Mouse (Mus musculus) T-helper 2 cell (primary cell): ENCODE measurements around the gene Fpgs.

Source experiments
- in situ Hi-C: fragments of 300-600 bp; cut with MboI, MseI; formaldehyde crosslinking; loops from one replicate; pipeline ENCODE4 v1.15.1; 2025; ENCODE audit warnings: high pct_unique_total_duplicates

Fpgs gene

DNA sequence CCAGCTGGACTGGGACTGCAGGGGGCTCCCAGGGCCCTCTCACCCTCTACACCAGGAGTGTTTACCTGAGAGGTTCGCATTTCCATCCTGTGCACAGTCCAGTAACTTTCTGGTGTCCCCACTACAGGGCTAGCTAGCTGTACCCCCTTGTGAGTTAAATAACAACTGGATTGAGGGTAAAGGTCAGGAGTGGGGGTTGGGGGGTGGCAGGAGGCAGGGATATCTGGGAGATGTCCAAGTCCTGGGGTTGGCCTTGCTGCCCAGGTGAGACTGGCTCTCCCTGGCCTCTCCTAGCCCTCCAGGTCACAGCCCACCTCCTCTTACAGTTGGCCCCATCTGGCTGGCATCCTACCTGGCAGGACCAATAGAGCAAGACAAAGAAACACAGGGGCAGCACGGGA, at the start of gene Fpgs:
Gene Fpgs (minus strand): TSS at position 125 of the 401 bp plus-strand sequence.
- in situ Hi-C loops = loop anchor here (10.0 kb wide), 1 partner anchor 1921 kb away; no protein-coding TSS in a partner anchor

DNA sequence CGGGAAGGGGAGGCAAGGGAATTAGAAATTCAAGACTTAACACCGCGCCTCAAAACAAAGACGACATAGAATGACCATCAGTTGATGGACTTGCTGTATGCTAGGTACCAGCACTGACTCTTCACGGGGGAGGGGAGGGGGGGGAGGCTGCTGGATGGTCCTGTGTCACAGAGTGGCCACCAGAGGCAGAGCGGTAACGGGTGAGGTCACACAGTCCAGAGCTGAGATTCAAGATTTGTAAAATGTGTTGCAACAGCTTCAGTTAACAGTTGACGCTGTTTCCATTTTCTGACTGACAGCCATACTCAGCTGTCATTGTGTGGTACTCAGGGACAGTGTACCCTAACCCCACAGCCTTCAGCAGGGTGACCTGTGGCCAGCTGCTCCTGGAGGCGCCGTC, 48.2 kb upstream of the Fpgs start:
- in situ Hi-C loops = no loop called here

DNA sequence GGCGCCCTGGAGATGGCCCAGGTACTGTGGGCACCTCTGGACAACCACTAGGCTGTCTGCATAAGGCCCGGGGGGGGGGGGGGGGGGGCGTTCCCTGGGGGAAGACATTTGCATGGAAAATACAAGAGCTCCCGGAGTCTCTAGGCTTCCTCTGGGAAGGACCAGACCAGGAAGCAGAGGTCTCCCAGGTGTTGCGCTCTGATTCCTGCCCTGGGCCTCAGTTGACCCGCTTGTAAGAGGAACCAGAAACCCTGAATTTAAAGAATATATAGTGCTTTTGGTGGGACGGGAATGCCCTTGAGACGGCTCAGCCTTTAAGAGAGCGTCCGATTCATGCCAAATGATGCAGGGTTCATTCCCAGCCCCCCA, 47.7 kb upstream of the Fpgs start:
- in situ Hi-C loops = no loop called here

DNA sequence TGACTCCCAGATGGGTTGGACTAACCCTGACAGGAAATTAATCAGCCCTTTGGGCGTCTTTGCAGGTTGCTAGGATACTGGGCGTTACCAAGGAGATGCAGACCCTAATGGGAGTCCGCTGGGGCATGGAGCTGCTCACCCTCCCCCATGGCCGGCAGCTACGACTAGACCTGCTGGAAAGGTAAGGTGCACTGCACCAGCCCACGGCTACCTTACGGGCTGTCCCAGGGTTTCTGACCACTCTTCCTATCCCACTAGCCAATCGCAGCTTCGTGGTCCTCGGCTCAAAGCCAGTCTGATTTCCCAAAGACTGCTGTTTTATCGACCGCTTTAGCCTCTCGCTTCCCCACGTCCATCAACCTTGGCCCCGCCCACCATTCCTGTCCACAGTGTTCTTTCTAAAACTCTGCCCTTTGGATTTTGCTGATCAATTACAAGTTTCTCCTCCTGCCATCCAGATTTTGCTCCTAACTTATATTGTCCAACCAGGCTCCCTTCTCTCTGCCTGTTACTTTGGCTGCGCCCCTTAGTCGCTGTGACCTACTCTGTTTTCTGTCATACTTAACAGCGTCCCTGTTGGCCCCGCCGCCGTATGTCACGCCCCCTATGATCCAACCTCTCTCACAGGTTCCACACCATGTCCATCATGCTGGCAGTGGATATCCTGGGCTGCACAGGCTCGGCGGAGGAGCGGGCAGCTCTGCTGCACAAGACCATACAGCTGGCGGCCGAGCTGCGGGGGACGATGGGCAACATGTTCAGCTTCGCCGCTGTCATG, 47.1 kb upstream of the Fpgs start:
- in situ Hi-C loops = no loop called here

DNA sequence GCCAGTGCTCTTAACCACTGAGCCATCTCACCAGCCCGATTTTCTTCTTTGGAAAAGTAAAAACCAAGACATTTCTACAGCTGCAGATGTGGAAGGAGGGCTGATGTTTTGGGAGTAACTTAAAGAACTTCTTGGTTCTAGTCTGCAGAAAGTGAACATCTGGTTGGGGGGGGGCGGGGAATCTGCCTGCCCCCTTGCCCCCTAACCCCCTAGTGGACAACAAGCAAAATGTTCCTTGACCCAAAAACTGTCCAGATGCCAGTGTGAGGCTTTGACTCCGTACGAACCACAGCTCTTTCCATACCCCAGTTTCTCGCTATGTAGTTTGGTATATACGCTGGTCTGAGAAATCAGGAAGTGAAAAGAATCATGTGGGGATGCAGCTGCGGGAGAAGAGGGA, 46.3 kb upstream of the Fpgs start:
- in situ Hi-C loops = no loop called here

DNA sequence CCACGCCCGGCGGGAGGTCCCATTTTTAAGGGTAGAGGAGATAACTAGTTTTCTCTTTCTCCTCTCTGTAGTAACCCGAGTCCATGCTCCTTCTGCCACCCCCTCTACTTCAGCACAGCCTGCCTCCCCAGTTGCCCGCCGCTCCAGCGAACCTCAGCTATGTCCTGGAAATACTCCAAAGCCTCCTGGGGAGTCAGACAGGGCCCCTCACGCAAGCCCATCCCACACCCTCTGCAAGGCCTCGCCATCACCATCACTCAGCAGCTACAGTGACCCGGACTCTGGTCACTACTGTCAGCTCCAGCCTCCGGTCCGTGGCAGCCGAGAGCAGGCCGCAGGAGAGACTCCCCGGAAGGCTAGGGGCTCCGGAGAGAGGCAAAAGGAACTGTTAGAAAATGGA, 45.1 kb upstream of the Fpgs start:
- in situ Hi-C loops = no loop called here

DNA sequence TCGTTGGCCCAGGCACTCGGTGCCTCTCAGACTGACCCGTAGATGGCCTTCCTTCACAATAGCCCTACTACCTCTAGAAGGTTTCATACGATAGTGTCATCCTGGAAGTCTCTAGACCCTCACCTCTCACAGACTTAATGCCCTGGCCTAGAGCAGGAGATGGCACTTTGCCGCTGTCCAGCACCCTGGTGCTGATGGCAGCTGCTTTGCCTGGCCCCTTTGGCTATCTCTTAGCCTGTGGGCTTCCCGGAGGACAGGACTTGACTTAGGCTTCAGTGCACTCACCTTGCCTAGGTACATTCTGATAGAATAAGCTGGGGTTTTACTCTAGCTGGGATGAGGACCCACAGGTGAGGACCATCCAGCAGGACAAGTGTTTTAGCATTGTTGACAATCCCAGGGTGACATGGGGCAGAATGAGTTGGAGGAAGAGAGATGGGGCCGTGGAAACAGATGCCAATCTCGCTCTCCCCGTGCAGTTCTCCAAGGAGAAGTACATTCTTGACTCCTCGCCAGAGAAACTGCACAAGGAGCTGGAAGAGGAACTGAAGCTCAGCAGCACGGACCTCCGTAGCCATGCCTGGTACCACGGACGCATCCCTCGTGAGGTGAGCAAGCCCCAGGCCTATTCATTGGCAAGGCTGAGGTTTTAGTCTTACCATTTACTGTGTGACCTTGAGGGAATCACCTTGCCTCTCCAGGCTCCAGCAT, 40.5 kb upstream of the Fpgs start:
- in situ Hi-C loops = no loop called here

DNA sequence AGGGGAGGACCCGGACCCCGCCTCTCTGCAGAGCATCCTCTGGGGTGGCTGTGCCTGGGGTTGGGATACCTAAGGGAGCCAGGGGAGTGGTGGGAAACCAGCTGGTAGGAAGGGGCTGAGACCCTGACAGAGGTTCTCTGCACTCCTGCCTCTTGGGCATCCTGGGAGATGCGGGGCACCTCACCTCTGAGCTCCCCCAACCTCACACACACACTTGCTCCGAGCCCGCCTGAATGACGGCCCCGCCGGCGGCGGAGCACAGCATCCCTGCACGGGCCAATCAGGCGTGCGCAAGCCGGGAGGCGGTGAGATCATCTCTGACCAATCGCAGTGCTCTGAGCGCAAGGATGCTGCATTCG, 38.2 kb upstream of the Fpgs start:
- in situ Hi-C loops = no loop called here

DNA sequence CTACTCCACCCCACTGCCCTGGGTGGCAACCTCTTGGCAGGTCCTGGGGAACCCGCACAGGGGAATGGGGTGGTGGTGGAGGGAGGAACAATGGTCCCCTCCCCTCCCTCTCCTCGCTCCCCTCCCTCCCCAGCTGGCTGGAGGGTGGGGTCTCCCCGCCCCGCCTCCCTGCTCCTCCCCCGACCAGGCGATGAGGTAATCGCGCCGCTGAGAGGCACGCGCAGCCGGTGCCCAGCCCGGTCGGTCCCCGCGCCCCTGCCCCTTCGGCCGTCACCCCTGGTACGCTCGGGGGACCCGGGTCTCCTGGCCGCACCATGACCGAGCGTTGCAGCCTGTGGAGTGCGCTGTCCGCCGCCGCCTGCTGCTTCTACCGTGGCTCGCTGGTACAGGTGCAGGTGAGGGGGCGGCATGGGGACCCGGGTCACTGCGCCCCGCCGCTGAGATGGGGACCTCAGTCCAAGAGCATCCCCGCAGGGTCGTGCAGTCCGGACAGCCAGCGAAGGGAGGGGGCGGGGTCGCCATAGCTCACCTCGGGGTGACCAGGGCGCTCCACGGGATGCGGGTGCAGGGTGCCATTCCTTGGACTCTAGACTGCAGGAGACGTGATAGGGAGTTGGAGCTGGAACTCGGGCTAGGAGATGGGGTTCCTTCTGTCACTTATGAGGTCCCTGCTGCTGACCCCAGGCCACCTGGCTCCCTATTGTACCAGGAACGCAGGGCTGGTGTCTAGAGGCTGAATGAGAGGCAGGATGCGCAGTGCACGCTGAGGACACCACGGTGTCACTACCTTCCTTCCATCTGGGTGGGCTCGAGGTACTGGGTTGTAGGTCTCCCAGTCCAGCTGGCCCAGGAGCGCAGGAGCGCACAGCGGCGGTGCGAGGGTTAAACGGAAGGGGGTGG, 37.6 kb upstream of the Fpgs start:
- in situ Hi-C loops = no loop called here

DNA sequence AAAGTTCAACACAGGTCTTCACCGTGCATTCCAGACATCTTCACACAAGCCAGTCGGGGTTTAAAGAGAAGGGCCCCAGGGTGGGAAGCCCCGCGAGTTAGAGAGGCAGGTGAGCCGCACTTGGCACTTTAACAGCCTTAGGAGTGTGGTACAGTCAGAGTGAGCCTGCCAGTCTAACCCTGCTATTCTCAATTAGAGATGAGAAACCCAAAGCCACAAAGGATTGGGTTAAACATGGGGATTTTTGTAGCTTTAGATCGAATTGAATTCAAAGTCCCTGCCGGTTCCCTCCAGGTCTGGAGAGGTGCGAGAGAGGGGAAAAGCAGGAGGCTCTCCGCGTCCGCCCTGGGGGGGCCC, 36.9 kb upstream of the Fpgs start, which contains the start of gene 6330409D20Rik:
Gene 6330409D20Rik (minus strand): TSS at position 101 of the 357 bp plus-strand sequence.
- in situ Hi-C loops = no loop called here

DNA sequence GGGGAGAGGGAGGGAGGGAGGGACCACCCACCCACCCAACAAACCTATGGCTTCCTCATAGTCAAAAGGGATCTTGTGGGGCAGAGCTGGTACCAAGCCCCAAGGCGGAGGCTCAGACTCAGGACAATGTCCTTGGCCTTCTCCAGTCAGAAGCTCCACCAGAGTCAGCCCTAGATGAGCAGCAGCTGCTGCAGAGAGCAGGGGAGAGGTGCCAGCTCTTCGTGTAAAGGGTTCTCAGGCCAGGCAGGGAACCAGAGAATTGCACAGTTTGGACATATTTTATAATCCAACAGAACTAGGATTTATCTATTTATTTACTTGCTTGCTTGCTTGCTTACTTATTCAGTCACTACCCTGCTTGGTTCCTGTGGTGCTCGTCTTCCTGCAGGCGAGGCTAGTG, 35.4 kb upstream of the Fpgs start:
- in situ Hi-C loops = no loop called here

DNA sequence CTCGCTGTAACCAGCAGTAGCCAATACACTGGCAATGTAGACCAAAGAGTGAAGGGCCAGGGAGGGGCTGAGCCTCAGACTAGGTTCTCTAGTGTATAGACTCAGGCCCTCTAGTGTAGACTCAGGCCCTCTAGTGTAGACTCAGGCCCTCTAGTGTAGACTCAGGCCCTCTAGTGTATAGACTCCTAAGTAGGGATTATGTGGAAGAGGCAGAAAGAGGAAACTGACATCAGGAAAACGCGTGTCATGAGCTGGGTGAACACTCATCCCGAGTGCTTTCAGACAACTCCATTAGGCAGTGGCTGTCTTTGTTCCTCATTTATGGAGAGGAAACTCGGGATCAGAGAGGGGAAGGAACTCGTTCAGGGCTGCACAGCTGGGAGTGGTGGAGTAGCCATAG, 33.1 kb upstream of the Fpgs start:
- in situ Hi-C loops = no loop called here

DNA sequence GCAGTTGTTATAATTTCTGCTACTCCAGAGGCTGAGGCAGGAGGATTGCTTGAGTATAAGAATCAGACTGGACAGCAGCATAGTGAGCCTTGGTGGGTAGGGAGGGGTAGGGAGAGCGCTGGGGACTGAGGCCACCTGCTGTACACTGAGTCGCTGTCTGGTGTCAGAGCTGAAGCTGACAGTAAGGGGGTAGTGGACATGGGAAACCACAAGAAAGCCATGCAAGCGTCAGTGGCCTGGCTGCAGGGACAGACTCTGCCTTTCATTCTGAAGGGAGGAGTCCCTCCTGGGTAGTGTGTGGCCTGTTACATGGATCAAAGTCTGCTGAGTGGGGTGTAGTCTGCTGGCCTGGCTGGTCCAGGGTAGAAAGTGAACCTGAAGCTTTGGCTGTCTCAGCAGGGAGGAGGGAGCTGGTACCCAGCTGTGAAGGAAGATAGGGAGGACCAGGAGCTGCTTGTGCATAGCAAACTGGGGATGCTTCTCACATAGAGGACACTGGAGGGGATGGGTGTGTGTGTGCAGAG, 32.4 kb upstream of the Fpgs start:
- in situ Hi-C loops = no loop called here

DNA sequence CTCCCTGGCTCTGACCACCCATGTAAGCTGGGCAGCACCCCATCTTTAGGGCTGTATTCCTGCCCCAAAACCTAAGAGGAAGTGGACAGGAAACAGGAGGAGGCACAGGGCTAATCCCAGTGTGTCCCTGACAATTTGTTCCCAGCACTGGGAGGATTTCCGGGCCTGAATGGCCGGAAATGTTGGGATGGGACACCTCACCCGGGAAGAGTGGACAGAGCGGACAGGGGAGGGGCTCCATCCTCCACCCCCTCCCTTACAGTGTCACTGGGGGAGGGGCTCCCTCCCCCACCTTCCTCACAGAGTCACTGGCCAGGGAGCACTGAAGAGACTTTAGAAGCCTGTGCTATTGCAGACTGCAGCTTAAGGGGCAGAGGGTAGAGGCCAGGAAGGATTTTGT, 31.0 kb upstream of the Fpgs start:
- in situ Hi-C loops = no loop called here

DNA sequence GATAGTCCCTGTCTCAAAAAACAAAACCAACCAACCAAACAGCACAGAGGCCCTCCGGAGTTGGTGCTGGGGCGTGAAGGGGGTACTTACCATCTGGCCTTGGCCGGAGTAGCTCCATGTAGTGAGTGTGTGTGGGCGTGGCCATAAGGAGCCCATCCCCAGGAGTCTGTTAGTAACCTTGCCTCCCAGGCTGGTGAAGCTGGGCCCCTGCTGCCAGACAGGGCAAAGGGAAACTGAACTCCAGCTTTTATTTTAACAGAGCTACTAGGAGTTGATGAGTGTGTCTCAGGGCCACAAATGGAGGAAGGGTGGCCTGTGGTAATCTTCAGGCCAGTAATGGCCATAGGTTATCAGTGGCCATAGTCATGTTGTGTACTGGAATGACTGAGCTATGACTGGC, 30.5 kb upstream of the Fpgs start:
- in situ Hi-C loops = no loop called here

DNA sequence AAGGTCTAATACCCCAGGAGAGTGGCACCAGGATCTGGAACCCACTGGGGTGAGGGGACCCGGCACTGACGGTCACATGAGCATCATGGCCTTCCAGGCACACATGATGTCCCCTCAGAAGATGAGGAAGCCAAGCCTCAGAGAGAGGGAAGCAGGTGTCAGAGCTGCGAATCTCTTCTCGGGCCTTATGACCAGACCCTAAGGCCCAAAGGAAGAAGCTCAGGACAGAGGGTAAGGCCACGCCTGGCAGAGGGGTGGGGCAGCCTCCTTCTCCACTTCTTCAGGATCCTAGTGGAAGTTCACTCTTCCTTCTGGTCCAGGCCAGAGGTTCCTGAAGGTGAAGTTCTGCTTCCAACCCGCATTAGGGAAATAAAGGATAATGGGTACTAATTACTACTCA, 28.8 kb upstream of the Fpgs start:
- in situ Hi-C loops = no loop called here

DNA sequence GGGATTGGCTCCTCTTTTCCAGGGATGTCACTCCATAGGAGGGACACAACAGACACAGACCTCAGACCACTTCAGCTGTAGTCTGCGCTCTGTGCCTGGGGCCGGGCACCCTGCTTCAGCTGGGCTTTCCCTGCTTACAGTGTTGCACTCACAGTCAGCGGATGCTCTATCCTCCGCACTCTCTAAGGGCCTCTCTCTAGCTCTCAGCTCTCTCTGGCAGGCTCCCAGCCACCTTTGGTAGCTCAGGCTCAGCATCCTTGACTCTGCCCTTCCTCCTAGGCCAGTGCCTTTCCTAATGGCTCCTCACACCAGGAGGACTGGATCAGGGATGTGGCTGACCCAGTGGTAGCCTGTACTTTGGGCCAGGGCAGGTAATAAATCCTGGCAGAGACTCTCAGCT, 28.0 kb upstream of the Fpgs start:
- in situ Hi-C loops = no loop called here

DNA sequence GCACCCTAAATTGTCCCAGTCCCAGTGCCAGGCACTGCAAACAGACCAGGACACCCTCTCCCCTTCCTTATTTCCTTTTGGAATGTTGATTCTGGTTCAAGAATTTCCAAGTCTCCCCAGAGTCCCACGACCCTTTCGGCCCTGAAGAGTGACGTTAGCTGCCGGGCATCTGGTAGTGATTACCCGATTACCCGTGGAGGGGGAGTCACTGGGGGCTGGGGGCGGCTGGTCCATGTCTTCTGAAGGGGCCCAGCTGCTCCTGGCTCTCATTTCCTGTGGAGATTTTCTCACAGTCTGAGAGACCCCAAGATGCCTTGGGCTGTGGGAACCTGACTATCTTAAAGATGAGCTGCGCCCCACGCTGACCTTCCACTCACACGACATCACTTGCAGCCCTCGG, 26.9 kb upstream of the Fpgs start:
- in situ Hi-C loops = no loop called here

DNA sequence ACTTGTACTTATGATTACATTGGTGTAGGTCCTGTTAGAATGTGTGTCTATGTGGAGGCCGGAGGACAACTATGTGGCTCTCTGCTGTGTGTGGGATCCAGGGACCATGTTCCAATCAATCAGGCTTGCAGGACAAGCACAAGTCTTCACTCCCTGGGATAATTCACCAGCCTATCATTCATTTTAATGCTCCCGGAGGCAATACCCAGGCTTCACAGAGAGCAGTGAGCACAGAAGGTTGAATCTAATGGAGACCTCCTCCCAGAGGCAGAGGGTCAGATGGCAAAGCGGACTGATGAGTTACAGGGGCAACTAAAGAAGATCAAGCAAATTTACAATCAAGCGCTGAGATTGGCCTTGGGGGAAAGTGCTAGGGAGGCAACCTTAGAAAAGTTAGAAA, 25.6 kb upstream of the Fpgs start:
- in situ Hi-C loops = no loop called here

DNA sequence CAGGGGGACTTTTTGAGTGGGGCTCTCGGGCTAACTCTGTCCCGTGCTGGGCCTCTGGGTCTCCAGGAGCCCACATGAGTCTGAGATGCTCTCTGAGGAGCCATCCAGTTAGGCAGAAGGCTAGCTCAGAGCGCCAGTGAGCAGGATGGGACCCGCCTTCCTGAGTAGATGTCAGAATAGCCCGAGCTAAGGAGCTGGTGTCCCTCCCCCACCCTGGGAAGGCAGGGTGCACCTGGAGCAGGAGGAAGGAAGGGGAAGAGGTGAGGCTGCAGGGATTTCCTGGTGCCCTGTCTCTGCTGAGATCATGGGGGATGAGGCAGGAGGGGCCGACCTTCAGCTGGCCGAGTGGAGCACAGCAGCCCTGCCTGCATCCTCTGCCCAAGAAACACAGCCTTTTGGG, 24.5 kb upstream of the Fpgs start:
- in situ Hi-C loops = no loop called here

DNA sequence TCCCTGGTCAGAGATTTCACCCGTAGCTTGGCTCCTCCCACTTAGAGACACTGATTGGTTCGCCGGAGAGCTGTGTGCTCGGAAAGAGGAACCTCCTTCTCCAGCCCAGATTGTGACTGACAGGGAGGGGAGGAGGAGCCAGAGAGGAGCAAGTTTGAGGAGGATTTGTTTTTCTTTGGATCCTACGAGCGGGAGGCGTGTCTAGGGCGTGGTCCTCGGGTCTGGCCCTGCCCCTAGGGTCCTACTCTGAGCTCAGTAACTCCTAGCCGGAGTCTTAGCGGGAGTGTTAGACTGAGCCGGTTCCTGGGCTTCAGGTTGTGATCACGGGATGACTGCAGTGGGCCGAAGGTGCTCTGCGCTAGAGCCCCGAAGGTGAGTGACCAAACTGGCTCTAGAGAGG, 23.5 kb upstream of the Fpgs start:
- in situ Hi-C loops = no loop called here
